Mouse (Mus musculus): ENCODE results near the gene Hist1h2ad.
"Not testable (repeated sequence)": the region's sequence is repeated elsewhere in the genome, so short reads cannot be mapped to it uniquely, and the experiment has no call there.

Hist1h2ad gene

GRCm38 (mm10) chr13:23541497-23541896 is 32.7 kb upstream of the Hist1h2ad start:
- no peak for DNase-seq (ENCODE audit: low read depth, low spot score)

GRCm38 (mm10) chr13:23542225-23542980 is 31.8 kb upstream of the Hist1h2ad start:
- DNase-seq (ENCODE audit: low read depth, low spot score): not testable (repeated sequence)

DNA sequence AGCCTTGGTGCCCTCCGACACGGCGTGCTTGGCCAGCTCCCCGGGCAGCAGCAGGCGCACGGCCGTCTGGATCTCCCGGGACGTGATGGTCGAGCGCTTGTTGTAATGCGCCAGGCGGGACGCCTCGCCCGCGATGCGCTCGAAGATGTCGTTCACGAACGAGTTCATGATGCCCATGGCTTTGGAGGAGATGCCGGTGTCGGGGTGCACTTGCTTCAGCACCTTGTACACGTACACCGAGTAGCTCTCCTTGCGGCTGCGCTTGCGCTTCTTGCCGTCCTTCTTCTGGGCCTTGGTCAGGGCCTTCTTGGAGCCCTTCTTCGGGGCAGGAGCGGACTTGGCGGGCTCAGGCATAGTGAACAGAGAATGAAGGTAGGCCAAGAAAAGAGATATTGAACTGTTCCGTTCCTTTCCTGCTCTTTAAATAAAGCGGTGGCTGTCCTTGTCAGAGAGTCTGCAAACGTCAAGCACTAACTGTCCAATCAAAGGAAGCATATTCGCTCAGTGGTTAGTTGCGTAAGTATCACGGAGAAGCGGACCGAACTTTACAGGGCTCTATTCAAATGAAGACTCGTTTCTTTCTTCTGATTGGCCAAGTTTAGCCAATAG is 31.1 kb upstream of the Hist1h2ad start, which contains the start of gene Hist1h2bh:
Gene Hist1h2bh (minus strand): TSS at position 394 of the 609 bp plus-strand sequence.
- DNase-seq (ENCODE audit: low read depth, low spot score): peak; percentile 98

- peak; percentile 97 for DNase-seq (ENCODE audit: low read depth, low spot score)
Measured at GRCm38 (mm10) chr13:23543965-23544786, 30.0 kb upstream of the Hist1h2ad start, which contains the start of gene Hist1h3f. Gene Hist1h3f, plus strand, starts transcription at chr13:23544052.

DNA sequence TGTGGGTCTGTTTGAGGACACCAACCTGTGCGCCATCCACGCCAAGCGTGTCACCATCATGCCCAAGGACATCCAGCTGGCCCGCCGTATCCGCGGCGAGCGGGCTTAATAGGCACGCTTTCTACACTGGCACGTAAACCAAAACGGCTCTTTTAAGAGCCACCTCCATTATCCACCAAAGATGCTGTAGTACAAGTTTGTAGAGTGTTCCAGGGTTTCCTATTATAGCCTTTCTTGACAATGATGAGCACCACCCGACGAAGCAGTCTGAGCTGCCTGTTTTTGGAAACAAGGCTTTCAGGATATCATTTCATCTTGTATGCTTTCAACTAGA is 29.4 kb upstream of the Hist1h2ad start:
- not testable (repeated sequence) for DNase-seq (ENCODE audit: low read depth, low spot score)

DNA sequence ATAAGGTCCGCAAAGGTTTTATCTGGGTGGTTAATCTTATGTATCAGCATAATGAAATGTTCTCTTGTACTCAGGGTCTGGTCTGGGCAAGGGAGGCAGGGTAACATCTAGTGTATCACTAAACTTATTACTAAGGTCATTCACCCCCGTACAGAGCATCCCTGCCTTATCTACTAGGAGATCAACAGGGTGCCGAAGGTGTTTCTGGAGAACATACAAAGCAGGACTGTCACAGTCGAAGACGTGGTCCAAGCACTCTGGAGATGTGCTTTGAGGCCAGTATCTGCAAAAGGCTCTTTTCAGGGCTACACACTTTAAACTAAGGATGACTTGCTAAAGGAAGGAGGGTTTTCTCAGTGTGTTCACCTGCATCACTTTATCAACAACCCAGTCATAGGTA is 27.5 kb upstream of the Hist1h2ad start:
- no peak for DNase-seq (ENCODE audit: low read depth, low spot score)

GRCm38 (mm10) chr13:23550761-23551145 is 23.4 kb upstream of the Hist1h2ad start:
- no peak for DNase-seq (ENCODE audit: low read depth, low spot score)

GRCm38 (mm10) chr13:23551146-23551834 is 22.9 kb upstream of the Hist1h2ad start, which contains the start of gene Hist1h4f:
Gene Hist1h4f, minus strand, starts transcription at chr13:23551648.
- peak; percentile 98 for DNase-seq (ENCODE audit: low read depth, low spot score)

DNA sequence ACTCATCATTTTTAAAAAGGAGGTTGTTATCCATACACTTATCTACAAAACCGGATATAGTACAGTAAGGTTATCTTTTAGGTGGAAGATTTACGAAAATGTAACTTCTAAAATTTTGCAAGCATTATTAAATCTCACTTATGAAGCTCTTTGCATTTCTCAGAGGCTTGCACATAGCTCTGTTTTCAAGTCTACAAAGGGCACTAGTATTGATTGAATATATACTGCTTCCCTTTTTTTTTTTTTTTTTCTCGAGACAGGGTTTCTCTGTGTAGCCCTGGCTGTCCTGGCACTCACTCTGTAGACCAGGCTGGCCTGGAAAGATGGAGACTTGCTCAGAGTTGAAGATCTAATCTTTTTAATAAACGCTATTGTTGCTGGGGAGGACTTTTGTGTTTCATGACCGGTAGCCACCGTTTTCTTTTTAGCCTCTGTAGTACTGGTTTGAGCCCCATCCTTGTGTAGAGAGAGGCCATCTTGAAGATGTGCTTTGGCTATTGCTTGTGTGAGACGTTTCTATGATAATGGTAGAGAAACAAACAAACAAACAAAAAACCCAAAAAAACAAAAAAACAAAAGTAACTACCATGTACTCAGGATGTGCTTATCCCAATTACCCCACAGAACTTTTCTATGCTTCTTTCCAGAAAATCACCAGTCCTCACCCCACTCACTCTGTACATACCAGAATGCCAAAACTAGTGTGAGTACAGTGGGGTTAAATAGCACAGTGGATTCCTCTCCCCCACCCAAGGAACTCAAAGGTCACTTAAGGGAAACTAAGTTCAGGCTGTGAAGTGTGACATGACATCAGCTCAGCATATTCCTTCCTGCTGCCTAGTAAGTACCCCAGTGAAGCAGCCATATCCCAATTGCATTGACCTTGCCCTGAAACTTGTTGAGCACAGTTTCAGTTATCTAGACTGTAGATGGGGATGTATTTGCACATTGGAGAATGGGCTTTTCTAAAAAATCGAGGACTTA is 22.0 kb upstream of the Hist1h2ad start:
- no peak for DNase-seq (ENCODE audit: low read depth, low spot score)

GRCm38 (mm10) chr13:23552962-23553361 is 21.2 kb upstream of the Hist1h2ad start, which contains the start of gene Hist1h1d:
Gene Hist1h1d, plus strand, starts transcription at chr13:23553262.
- DNase-seq (ENCODE audit: low read depth, low spot score): no peak

GRCm38 (mm10) chr13:23554393-23554792 is 19.8 kb upstream of the Hist1h2ad start:
- no peak for DNase-seq (ENCODE audit: low read depth, low spot score)

GRCm38 (mm10) chr13:23554925-23555838 is 19.0 kb upstream of the Hist1h2ad start:
- DNase-seq (ENCODE audit: low read depth, low spot score): peak; percentile 93

DNA sequence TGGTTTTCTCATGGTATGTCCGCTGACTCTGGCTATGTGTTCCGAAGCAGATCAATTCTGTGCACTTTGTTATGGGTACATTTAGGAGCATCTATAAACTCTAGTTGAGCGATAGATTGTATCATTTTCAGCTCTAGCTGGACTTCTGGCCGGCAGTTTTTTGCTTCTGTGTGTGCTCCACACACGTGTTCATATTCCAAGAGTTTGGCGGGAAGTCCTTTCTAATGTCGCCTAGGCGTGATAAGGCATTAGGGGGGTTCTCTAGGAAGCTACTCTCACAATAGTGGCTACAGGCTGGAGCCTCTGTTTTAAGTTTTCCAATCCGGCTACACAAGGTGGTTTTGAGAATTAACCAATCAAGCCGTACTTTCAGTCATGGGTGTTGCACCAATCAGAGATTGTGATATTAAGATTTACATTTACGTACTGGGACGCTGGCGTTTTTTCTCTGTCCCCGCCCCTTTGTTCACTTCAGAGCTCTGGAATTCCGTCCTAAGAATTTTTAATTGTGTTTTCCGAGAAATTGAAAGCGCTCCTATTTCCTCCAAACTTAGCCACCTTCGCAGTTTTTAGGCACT is 18.3 kb upstream of the Hist1h2ad start:
- DNase-seq (ENCODE audit: low read depth, low spot score): peak; percentile 97

GRCm38 (mm10) chr13:23556906-23557305 is 17.3 kb upstream of the Hist1h2ad start:
- no peak for DNase-seq (ENCODE audit: low read depth, low spot score)

DNA sequence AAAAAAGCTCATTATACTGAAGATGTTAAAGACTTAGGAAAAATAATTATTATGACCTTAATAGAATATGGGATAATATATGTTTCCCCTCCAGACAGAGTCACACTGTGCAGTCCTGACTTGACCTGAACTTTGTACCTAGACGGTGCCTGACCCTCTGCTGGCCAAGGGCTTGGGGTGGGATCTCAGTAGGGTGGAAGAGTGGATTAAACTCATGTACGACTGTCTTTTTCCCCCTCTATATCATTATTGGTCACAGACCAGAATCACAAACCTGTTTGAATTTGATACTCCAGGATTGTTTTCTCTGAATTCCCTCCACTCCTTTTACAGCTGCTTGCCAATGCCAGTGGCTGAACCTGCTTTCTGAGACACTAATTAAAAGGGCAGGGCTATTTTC is 13.5 kb upstream of the Hist1h2ad start:
- not testable (repeated sequence) for DNase-seq (ENCODE audit: low read depth, low spot score)

DNA sequence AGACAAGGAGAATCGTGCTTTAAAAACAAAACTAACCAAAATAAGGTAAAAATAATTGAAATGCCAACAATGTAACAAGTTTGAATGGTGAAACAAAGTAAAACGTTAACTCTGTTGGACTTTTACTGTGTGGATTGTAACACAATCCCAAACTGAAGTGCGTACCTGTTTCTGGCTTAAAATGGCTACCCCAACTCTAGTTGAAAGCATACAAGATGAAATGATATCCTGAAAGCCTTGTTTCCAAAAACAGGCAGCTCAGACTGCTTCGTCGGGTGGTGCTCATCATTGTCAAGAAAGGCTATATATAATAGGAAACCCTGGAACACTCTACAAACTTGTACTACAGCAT is 12.7 kb upstream of the Hist1h2ad start:
- not testable (repeated sequence) for DNase-seq (ENCODE audit: low read depth, low spot score)

DNA sequence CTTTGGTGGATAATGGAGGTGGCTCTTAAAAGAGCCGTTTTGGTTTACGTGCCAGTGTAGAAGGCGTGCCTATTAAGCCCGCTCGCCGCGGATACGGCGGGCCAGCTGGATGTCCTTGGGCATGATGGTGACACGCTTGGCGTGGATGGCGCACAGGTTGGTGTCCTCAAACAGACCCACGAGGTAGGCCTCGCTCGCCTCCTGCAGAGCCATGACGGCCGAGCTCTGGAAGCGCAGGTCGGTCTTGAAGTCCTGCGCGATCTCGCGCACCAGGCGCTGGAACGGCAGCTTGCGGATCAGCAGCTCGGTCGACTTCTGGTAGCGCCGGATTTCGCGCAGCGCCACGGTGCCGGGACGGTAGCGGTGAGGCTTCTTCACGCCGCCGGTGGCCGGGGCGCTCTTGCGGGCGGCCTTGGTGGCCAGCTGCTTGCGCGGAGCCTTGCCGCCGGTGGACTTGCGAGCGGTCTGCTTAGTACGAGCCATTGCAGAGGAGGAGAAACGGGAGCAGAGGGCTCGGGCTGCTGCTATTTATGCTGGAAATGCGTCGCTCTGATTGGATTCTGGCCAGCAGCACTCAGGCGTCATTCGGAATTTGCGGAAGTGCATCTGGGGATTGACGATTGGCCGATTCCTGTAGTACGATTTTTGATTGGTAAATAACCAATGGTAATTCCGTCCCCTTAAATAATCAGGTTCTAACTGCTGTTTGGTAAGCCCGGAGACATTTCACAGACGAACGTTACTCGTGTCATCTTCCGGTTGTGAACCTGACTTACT is 12.1 kb upstream of the Hist1h2ad start, which contains the start of gene Hist1h3e:
Gene Hist1h3e (minus strand): TSS at position 487 of the 777 bp plus-strand sequence.
- peak; percentile 99 for DNase-seq (ENCODE audit: low read depth, low spot score)

Measured in brain, adult 2 months (tissue).